Mouse (Mus musculus): ENCODE measurements at regions not wholly inside any gene's neighbourhood (a gene's known extent, or its start where the extent isn't known, plus 50 kb on each side); places are given as distances from the start of the nearest gene placed in this dataset.

- no peak for DNase-seq (ENCODE audit: extremely low spot score)
Observed at GRCm38 (mm10) chr17:45240963-45241543, 192.5 kb downstream of the Cdc5l start.

- DNase-seq (ENCODE audit: extremely low spot score): no peak
Observed at GRCm38 (mm10) chr17:45240545-45240944, 193.0 kb downstream of the Cdc5l start.

GRCm38 (mm10) chr17:45237246-45237645, 196.3 kb downstream of the Cdc5l start:
- no peak for DNase-seq (ENCODE audit: extremely low spot score)

- no peak for DNase-seq (ENCODE audit: extremely low spot score)
Observed at GRCm38 (mm10) chr17:45235401-45235800, 198.1 kb downstream of the Cdc5l start.

- no peak for DNase-seq (ENCODE audit: extremely low spot score)
Observed at GRCm38 (mm10) chr17:45232874-45233273, 200.7 kb downstream of the Cdc5l start.

GRCm38 (mm10) chr17:45227190-45227589, 206.3 kb downstream of the Cdc5l start:
- DNase-seq (ENCODE audit: extremely low spot score): peak; percentile 28

- no peak for DNase-seq (ENCODE audit: extremely low spot score)
Observed at GRCm38 (mm10) chr17:45226486-45226885, 207.1 kb downstream of the Cdc5l start.

GRCm38 (mm10) chr17:45221625-45222024, 211.9 kb downstream of the Cdc5l start:
- no peak for DNase-seq (ENCODE audit: extremely low spot score)

- no peak for DNase-seq (ENCODE audit: extremely low spot score)
Observed at GRCm38 (mm10) chr17:45217126-45217525, 216.4 kb downstream of the Cdc5l start.

GRCm38 (mm10) chr17:45215067-45216049, 218.2 kb downstream of the Cdc5l start:
- no peak for DNase-seq (ENCODE audit: extremely low spot score)

GRCm38 (mm10) chr17:45210984-45211383, 222.6 kb downstream of the Cdc5l start:
- DNase-seq (ENCODE audit: extremely low spot score): no peak

- DNase-seq (ENCODE audit: extremely low spot score): no peak
Observed at GRCm38 (mm10) chr17:45209387-45209663, 224.2 kb downstream of the Cdc5l start.

- DNase-seq (ENCODE audit: extremely low spot score): no peak
Observed at GRCm38 (mm10) chr17:45208596-45209386, 224.7 kb downstream of the Cdc5l start.

GRCm38 (mm10) chr17:45195779-45196178, 237.8 kb downstream of the Cdc5l start:
- no peak for DNase-seq (ENCODE audit: extremely low spot score)

GRCm38 (mm10) chr17:45194786-45195281, 238.7 kb downstream of the Cdc5l start:
- DNase-seq (ENCODE audit: extremely low spot score): peak; percentile 39

GRCm38 (mm10) chr17:45193456-45194025, 240.0 kb downstream of the Cdc5l start:
- no peak for DNase-seq (ENCODE audit: extremely low spot score)

- DNase-seq (ENCODE audit: extremely low spot score): no peak
Observed at GRCm38 (mm10) chr17:45187402-45187801, 246.1 kb downstream of the Cdc5l start.

- no peak for DNase-seq (ENCODE audit: extremely low spot score)
Observed at GRCm38 (mm10) chr17:45176340-45176739, 257.2 kb downstream of the Cdc5l start.

GRCm38 (mm10) chr17:45169257-45169994, 264.1 kb downstream of the Cdc5l start:
- no peak for DNase-seq (ENCODE audit: extremely low spot score)
